Mouse (Mus musculus) brain, embryonic 18.5 days (tissue): ENCODE data around the gene Ppp1r3c.

Source experiments
- DNase-seq: peaks from one replicate; pipeline ENCODE4 v3.0.0-alpha.2; 2012; ENCODE audit warnings: low read depth, low spot score

Gene Ppp1r3c

DNA sequence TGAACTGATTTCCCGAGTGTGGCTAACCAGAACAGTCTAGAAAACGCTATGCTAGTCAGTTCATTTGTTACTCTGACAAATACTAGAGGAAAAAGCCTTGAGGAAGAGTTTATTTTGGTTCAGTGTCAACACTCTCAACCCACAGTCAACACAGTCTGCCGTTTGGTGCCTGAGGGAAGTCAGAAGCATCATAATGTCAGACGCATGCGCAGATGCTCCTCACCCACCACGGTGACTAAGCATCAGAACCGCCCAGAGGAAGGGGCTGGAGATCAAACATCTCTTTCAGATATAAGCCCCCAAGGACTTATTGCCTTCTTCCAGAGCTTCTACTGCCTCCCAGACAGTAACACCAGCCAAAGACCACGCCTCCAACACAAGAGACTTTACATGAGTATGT lies 15.3 kb downstream of the Ppp1r3c start:
- DNase-seq, result no peak

DNA sequence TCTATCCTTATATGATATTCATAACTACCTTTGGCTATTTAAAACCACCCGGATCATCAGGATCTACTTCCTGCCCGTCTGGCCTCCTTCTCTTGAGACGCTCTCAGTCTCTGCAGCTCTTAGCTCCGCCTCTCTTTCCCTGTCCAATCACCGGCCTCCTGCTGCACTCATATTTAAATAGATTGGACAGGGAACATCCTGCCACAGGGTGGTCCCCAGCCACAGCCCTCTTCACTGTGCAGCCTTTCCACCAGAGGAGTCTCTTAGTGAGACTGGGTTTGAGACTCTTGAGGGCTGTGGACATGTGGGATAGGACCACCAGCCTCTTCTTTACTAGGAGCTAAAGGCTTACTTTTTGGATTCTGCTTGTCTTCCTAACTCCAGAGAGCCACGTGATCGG lies 20.2 kb downstream of the Ppp1r3c start:
- DNase-seq, result no peak

DNA sequence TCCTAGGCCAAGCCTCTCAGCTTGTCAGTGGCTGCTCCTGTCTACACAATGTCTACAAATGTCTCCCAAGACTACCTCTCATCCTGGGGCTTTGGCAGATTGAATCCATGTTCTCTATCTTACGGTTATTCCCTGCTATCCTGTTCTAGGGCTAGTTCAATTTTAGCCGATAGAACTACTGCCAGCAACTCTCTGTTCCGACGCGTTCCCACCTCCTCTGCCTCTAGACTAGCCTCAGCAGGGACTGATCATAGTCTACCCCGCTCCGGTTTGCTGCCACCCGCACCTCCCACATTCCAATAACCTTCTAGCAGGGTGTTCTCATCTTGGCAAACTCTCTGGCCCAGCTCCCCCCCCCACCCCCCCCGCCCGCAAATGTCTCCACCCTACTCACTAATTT lies 20.9 kb downstream of the Ppp1r3c start:
- DNase-seq, result no peak

- no peak for DNase-seq
These were observed 22.0 kb downstream of the Ppp1r3c start for GRCm38 (mm10) chr19:36714492-36714891.

GRCm38 (mm10) chr19:36713092-36713491 lies 23.4 kb downstream of the Ppp1r3c start:
- no peak for DNase-seq

DNA sequence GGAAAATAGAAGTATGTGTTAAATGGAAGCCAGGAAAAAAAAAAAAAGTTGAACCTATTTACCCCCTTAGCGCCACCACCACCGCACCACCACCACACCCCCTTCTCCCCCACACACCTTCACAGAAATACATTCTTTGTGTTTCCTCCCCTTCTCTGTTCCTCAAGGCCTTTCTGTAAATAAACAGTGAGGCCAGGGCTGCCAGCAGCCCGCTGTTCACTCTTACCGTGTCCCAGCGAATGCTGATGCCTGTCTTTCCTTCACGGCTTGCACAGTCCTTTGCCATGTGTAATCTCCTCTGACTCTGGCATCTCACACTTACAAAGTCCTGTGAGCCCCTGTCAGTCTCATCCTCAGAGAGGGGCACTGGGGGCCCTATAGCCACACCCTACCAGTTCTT lies 30.3 kb downstream of the Ppp1r3c start:
- DNase-seq, result no peak

DNA sequence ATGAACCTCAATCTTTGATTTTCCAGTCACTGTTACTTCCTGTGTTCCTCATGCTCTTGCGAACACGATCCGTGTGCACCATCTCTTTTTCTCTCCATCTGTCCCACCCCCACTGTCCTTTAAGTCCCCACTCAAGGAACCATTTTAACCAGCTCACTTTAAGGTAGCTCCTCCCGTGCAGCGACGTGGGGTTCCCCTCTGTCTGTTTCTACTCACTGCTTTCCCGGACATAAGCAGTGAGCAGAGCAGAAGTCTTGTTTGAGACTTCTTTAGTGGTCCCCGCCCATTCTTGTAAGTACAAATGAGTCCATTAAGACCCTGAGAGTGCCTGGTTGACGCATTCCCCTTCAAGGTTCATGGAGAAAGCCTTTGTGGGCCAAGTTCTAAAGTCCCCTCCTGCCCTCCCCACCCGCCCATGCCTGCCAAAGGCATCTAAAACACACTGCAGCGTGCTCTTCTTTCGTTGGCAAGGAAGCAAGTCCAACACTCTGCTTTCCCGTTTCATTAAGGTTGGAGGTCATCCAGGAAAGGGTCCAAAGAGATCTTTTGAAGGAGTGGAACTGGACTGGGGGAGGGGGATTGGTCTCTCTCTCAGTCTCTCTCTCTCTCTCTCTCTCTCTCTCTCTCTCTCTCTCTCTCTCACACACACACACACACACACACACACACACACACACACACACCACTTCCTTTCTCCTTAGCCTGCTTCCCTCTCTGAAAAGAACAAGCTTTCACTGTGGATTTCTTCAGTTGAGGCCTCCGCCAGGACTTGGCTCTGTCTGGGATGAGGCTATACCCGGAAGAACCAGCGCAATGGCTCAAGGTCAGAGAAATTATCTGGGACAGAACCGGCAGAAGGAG lies 30.9 kb downstream of the Ppp1r3c start:
- DNase-seq, result peak; percentile 72

DNA sequence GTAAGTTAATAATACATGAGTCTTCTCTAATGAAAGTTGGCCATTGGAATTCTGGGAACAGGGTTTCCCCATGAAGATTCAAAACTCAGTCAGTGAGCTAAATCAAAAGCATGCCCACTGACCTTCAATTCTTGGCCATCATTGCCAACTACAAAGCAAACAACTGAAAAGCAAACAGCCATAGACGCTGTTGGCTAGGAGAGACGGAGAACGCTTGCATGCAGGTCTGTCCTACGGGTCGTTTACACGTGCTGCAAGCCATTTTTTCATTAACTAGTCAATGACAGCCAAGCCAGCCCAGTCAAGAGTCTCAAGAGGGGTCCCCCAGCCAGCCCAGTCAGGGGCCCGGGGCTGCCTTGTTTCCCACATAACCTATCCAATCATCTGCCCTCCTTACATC lies 31.7 kb downstream of the Ppp1r3c start:
- DNase-seq, result no peak

GRCm38 (mm10) chr19:36701809-36702622 lies 34.4 kb downstream of the Ppp1r3c start:
- no peak for DNase-seq

- no peak for DNase-seq
These were observed 35.1 kb downstream of the Ppp1r3c start for GRCm38 (mm10) chr19:36701366-36701765.

DNA sequence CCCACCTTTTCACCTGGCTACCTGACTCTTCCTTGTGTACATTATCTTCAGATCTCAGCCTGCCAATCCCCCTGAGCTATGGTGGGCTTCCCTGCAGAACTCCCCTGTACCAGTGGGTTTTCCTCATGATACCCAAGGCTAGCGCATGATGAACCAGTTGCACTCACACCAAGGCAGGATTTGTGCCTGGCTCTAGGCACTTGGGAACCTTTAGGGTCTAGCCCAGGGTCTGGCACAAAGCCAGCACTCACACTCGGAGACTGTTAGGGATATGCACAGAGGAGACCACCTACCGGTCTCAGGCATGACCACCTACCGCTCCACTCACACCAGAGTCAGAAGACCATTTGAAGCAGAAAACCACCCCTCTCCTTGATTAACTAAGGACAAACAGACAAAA lies 35.5 kb downstream of the Ppp1r3c start:
- no peak for DNase-seq

GRCm38 (mm10) chr19:36699151-36699550 lies 37.3 kb downstream of the Ppp1r3c start:
- DNase-seq, result no peak

DNA sequence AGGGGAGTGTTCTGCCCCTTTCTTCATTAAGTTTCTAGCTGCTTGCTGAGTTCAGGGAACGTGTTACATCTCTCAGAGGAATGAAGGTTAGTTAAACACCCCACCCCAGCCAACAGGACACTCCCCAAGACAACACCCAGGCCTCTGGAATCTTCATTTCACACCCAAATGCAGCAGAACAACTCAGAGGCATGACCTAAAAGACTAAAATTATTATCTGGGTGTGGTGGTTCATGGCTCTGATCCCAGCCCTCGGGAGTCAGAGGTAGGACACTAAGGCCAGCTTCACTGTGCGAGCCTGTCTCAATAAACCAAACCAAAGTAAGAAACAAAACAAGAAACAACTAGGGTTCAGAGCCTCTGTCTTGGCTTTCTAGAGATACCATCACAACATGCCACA lies 38.3 kb downstream of the Ppp1r3c start:
- DNase-seq, result no peak

DNA sequence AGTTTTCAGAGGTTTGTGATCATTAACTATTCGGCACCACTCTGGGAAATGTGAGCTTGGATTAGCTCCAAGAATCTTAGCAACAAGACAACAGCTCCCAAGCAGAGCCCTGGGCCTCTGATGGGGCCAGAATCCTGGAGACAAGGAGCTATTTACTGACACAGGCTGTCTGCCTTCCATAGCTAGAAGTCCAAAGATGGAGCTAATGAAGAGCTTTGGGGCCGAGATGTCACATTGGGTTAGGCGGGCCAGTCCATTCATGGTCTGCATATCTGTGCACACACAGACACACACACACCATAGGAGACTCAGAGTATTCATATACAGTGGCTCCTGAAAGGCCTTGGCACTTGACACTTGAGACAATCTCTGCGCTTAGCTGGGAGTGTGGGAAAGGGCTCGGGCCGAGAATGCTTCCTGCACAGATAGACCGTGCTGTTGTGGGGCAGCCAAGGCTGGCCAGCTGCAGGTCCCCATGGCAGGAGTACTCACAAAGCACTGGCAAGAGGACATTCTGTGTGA lies 39.8 kb downstream of the Ppp1r3c start:
- no peak for DNase-seq

GRCm38 (mm10) chr19:36693530-36693929 lies 42.9 kb downstream of the Ppp1r3c start:
- no peak for DNase-seq

DNA sequence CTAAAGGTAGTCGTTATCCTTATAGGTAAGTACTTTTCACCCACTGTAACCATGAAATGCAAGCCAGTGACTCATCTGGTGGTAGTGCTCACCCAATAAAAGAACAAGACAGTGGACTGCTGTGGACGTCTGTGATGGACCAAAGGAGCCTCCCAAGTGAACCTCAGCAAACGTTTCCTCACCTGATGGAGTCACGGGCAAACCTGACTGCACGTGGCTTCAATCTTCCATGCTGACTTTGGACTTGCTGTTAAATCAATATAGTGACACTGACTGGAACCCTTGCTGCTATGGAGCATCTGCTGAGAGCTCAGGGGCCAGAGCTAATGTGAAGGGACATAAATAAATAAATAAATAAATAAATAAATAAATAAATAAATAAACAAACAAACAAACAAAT lies 44.5 kb downstream of the Ppp1r3c start:
- no peak for DNase-seq

GRCm38 (mm10) chr19:36691245-36691644 lies 45.2 kb downstream of the Ppp1r3c start:
- DNase-seq, result no peak

DNA sequence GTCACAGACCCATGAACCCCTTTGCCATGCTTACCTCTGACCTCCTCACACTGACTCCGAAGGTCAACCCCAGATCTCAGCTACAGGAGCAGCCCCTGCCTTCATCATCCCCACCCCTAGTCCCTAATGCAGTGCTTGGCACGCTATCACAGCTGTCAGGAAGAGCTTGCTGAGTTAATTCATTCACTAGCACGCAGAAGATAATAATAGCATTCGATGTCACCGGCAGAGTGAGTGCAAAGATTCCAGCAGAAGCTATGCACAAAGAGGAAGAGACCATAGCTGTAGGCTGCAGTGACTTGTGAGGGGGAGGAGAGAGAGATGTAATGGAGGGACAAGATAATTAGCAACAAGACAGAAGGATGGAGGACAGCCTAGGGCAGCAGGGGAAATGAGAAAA lies 47.2 kb downstream of the Ppp1r3c start:
- no peak for DNase-seq

DNA sequence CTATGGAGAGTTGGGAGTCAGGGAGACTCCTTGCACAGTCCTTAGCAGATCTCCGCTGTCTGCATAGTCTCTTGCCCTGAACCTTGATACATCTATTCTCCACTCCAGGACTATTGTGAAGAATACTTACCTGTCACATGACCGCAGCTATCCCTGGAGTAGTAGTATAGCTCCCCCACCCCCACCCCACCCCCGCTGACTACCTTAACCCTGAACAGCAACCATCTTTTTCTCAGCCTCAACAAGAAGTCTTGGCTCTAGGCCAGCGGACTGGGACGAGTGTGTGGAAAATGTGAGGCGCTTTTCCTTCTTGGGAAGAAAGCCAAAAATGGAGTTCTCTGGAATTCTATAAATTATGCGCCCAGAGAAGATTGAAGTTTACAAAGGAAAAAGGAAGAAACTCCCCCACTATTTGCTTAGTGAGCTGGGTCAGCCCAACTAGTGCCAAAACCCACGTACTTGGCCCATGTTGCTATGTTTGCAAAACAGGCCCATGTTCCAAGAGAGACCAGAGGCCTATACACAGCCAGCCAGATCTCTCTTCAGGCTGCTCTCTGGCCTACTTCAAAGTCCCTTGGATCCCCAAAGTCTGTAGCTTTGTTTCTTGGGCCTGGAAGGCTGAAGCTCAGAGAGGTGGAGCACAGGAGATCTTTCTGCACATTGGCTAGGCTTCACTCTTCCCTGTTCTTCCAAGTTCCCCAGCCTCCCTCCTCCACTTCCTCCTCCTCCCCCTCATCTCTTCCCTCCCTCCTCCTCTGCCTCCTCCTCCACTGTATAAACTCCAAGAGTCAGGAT lies 48.4 kb downstream of the Ppp1r3c start:
- no peak for DNase-seq

DNA sequence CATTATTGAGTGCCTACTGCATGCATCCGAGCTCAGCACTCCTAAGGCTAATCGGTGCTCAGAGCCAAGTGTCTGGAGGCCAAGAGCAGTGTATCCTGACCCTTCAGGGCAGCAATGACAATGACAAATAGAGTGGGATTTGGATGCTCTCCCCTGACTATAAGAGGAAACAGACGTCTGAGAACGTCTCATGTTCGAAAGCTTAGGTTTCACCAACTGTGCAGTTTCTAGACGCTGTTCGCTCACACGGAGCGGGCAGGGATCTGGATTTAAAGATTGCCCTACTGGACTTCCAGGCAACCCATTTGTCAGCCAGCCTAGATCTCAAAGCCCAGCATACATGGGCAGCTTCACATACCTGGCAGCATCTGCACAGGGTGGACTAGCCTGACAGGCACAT lies 49.4 kb downstream of the Ppp1r3c start:
- DNase-seq, result no peak

DNA sequence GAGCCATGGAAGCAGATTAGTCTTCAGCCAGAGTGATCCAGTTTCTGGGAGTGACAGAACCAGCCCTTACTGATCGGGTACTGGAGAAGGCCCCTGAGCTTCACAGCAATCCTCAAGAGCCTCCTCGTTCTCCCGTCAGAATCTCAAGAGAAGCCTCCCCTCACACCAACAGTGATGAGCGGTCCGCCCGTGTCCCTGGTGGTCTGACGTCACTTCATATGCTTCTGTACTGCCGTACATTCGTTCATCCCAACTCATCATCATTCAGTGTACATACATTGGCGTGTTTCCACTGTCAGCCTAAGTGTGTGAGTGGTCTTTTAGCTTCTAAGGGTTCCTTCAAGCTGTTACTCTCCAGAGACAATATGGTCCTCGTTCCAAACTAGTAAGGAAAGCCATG lies 50.4 kb downstream of the Ppp1r3c start:
- DNase-seq, result no peak

DNA sequence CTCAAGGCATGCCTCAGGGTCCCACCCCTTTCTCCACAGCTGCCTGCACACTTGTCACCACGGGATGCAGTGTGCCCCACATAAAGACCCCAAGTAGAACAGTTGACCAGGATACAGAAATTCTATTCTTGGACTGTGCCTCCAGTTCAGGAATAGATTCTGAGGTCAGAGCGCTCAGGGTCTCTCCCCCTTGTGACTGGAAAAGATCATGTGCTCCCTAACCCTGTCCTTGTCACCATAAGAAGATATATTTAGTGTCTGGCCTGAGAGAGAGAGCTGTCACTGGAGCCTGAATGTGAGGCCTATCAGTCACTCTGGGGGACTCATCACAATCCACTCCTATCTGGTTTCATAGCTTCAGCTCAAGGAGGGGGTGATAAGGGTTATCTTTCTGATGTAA lies 53.9 kb downstream of the Ppp1r3c start:
- DNase-seq, result no peak
